Mouse (Mus musculus) ES-E14 (cell line): ENCODE measurements around the gene Mzt1.
"Not testable (repeated sequence)": the region's sequence is repeated elsewhere in the genome, so short reads cannot be mapped to it uniquely, and the experiment has no call there.

Experiments
- CHD2 ChIP-seq: IDR thresholded peaks from 2 replicates; pipeline ENCODE4 v1.6.1; 2014; ENCODE audit warnings: mild to moderate bottlenecking, low read depth, low read length, inconsistent platforms
- HCFC1 ChIP-seq: IDR thresholded peaks from 2 replicates; pipeline ENCODE4 v1.6.1; 2012; ENCODE audit warnings: low read length, inconsistent platforms, borderline replicate concordance; ENCODE audit not compliant: insufficient read depth
- MAFK ChIP-seq: IDR thresholded peaks from 2 replicates; pipeline ENCODE4 v1.6.1; 2014; ENCODE audit warnings: mild to moderate bottlenecking, low read depth, low read length, inconsistent platforms; ENCODE audit not compliant: insufficient read depth
- ZC3H11A ChIP-seq: IDR thresholded peaks from 2 replicates; pipeline ENCODE4 v1.6.1; 2012; ENCODE audit warnings: low read depth, mild to moderate bottlenecking, inconsistent platforms, low read length, borderline replicate concordance
- ZNF384 ChIP-seq: IDR thresholded peaks from 2 replicates; pipeline ENCODE4 v1.6.1; 2012; ENCODE audit warnings: low read depth, low read length, inconsistent platforms

DNA sequence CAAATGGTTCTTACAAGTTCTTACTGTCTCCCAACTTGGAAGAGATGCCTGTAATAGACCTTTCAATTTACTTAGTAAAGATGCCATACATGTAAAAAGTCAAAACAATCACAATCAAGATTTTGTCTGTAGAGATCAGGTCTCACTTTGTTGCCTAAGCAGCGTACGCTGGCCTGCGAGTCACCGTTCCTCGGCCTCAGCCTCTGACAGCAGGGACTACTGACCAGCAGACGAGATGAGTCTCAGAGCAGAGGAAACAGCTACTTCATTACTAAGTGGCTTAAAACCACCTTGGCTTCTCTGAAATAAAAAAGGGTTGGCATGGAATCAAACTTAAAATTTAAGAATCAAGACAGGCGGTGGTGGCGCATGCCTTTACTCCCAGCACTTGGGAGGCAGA, 11.1 kb downstream of the Mzt1 start:
- TF ChIP-seq ZC3H11A, CHD2, HCFC1, MAFK, ZNF384: not testable (repeated sequence)
